Mouse (Mus musculus) forelimb bud, embryonic 11.5 days (tissue): ENCODE data around the gene Qrich1.
"Not testable (repeated sequence)": the region's sequence is repeated elsewhere in the genome, so short reads cannot be mapped to it uniquely, and the experiment has no call there.

ENCODE experiments used
- DNase-seq: peaks from one replicate; pipeline ENCODE4 v3.0.0-alpha.2; 2012; ENCODE audit warnings: low read depth, low spot score

Gene Qrich1

GRCm38 (mm10) chr9:108587571-108588180, 71.1 kb downstream of the Qrich1 start:
- peak; percentile 91 for DNase-seq

GRCm38 (mm10) chr9:108589229-108589628, 72.6 kb downstream of the Qrich1 start:
- no peak for DNase-seq

- DNase-seq = no peak
Measured at GRCm38 (mm10) chr9:108591462-108591861, 74.9 kb downstream of the Qrich1 start.

DNA sequence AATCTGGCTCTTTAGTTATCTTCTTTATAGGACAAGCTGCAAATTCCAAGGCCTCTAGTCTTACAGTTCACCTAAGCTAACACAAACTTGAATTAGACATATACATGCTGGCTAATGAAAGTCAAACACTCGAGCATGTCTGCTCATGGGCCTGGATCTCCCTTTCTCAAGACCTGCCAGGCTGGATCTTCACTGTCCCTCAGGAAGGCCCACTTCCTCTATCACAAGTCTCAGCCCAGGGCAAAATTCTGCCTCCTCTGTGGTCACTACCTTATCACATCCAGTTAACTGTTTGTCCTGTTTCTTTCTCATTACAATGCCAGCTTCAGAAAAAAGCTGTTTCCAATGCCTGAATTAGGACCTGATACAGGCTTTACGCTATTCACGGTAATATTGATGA, 77.7 kb downstream of the Qrich1 start:
- no peak for DNase-seq

GRCm38 (mm10) chr9:108596998-108597764, 80.6 kb downstream of the Qrich1 start, which contains the start of gene P4htm:
P4htm (minus strand) TSS chr9:108597667.
- peak; percentile 30 for DNase-seq

DNA sequence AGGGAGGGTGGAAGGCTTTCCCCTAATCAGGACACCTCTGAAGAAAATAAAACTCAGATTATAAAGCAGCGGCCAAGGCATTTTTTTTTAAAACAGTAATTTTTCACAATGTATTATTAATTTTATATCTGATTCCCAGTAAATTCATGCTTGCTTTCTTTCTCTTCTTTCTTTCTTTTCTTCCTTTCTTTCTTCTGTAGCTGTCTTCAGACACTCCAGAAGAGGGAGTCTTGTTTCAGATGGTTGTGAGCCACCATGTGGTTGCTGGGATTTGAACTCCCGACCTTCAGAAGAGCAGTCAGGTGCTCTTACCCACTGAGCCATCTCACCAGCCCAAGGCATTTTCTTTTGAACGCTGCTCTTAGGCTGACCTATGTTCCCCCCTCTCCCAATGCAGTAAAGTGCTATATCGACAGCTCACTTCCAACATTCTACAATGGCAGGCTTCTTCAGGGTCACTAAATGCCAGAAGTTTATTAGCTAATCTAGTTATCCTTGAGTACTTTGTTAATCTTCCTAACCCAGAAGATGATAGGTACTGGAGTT, 82.5 kb downstream of the Qrich1 start:
- no peak for DNase-seq

- no peak for DNase-seq
Measured at GRCm38 (mm10) chr9:108600011-108600410, 83.4 kb downstream of the Qrich1 start.

DNA sequence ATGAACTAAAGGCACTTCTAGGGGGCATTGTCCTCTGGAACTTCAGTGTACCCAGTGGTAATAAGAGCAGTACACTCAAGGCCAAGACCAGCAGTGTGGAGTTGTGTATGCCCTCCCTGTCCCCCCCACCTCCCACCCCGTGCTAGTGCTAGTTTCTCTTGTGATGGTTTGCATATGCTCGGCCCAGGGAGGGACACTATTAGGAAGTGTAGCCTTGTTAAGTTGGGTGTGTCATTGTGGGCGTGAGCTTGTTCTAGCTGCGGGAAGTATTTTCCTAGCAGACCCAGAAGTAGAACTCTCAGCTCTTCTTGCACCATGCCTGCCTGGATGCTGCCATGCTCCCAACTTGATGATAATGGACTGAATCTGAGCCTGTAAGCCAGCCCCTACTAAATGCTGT, 85.4 kb downstream of the Qrich1 start:
- no peak for DNase-seq

- DNase-seq = not testable (repeated sequence)
Measured at GRCm38 (mm10) chr9:108607929-108608328, 91.3 kb downstream of the Qrich1 start.

DNA sequence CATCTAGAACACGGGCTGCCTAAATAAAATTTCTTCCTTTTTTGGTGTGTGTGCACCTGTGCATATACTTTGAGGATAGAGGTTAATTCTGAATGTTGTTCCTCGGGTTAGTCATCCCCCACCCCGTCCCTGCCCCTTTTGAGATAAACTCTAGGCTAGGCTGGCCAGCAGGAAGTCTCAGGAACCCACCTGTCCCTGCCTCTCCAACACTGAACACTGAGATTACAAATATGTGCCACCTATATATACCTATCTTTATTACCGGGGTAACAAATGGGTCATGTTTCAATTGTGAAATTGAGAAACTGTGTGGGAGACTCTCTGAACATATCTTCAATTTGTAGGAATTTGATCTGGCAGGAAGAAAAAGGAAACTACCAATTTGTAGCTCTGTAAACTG, 92.3 kb downstream of the Qrich1 start:
- no peak for DNase-seq
